Mouse (Mus musculus): ENCODE results near the gene Olfr1047.

- TF ChIP-seq CTCF (IDR thresholded peaks at IDR 0.05; ENCODE audit: low read depth), result no peak
- no peak for TF ChIP-seq EP300 (optimal IDR thresholded peaks at IDR 0.05)
Measured at GRCm38 (mm10) chr2:86240189-86240588, 9.0 kb upstream of the Olfr1047 start, which contains the start of gene Olfr1048.

Measured in stomach, postnatal 0 days (tissue).